Mouse (Mus musculus) lung, postnatal 0 days (tissue): ENCODE measurements at regions not wholly inside any gene's neighbourhood (a gene's known extent, or its start where the extent isn't known, plus 50 kb on each side); places are given as distances from the start of the nearest gene placed in this dataset.

Experiments used
- ATAC-seq: fragments of 200-750 bp; cut with Nextera tagmentation; 2 replicates; pipeline ENCODE4 v1.8.0; 2017; ENCODE audit warnings: moderate library complexity
- DNase-seq: peaks from one replicate; pipeline ENCODE4 v3.0.0-alpha.2; 2016; ENCODE audit warnings: low spot score
- H3K27ac ChIP-seq: fragments of 300-500 bp; sonication (generic); 2 replicates; pipeline ENCODE4 v1.5.1; 2014; ENCODE audit warnings: antibody characterized with exemption, mild to moderate bottlenecking, low read length, mixed read lengths
- H3K27me3 ChIP-seq: fragments of 300-500 bp; sonication (generic); replicated peaks from 2 replicates; pipeline ENCODE4 v1.6.1; 2014; ENCODE audit warnings: low read length, mixed read lengths; ENCODE audit not compliant: insufficient read depth
- H3K36me3 ChIP-seq: fragments of 300-500 bp; sonication (generic); 2 replicates; pipeline ENCODE4 v1.6.1; 2014; ENCODE audit warnings: low read length, mixed read lengths; ENCODE audit not compliant: insufficient read depth
- H3K4me1 ChIP-seq: fragments of 300-500 bp; sonication (generic); 2 replicates; pipeline ENCODE4 v1.6.1; 2014; ENCODE audit warnings: antibody characterized with exemption, low read depth, low read length, mixed read lengths; ENCODE audit not compliant: insufficient read depth
- H3K4me2 ChIP-seq: fragments of 300-500 bp; sonication (generic); replicated peaks from 2 replicates; pipeline ENCODE4 v1.6.1; 2014; ENCODE audit warnings: low read depth, mild to moderate bottlenecking, low read length, moderate library complexity, mixed read lengths
- H3K4me3 ChIP-seq: fragments of 300-500 bp; sonication (generic); 2 replicates; pipeline ENCODE4 v1.5.1; 2014; ENCODE audit warnings: low read depth, low read length
- H3K9ac ChIP-seq: fragments of 300-500 bp; sonication (generic); replicated peaks from 2 replicates; pipeline ENCODE4 v1.6.1; 2014; ENCODE audit warnings: low read depth, mild to moderate bottlenecking
- H3K9me3 ChIP-seq: fragments of 300-500 bp; sonication (generic); 2 replicates; pipeline ENCODE4 v1.6.1; 2016; ENCODE audit warnings: low read length, mixed read lengths
- CTCF ChIP-seq: IDR thresholded peaks from 2 replicates; pipeline ENCODE4 v1.5.1; 2016; ENCODE audit warnings: antibody characterized with exemption, mild to moderate bottlenecking
- EP300 ChIP-seq: IDR thresholded peaks from 2 replicates; pipeline ENCODE4 v1.6.1; 2016; ENCODE audit warnings: antibody characterized with exemption, mild to moderate bottlenecking, control low read depth
- WGBS: fragments of 180-500 bp; shearing (Covaris S2); extraction: QIAGEN DNeasy Blood & Tissue Kit; methylation state at CpG from one replicate; pipeline ENCODE4 v1.1.7; 2014; 5-methylcytosine and 5-hydroxymethylcytosine counted together

- H3K9ac ChIP-seq = no peak overlapping the region
- no peak overlapping the region for H3K4me2 ChIP-seq
- no peaks in the 10 kb centered on the region for H3K4me1 ChIP-seq
- H3K4me3 ChIP-seq = no peak overlapping the region
- no peak overlapping the region for H3K27ac ChIP-seq
- H3K9me3 ChIP-seq = no peaks in the 10 kb centered on the region
- WGBS = 5% methylated on average over 2 of the region's 2 CpGs
- DNase-seq = peak; percentile 64
- ATAC-seq = peak; percentile 40; the same call in 1 of the 2 replicates
- TF ChIP-seq CTCF (no peak), EP300 (no peak)
- no peaks in the 10 kb centered on the region for H3K27me3 ChIP-seq
- H3K36me3 ChIP-seq = no peaks in the 10 kb centered on the region
Observed at GRCm38 (mm10) chr2:67332211-67332610, 81.3 kb upstream of the Gm21830 start.

DNA sequence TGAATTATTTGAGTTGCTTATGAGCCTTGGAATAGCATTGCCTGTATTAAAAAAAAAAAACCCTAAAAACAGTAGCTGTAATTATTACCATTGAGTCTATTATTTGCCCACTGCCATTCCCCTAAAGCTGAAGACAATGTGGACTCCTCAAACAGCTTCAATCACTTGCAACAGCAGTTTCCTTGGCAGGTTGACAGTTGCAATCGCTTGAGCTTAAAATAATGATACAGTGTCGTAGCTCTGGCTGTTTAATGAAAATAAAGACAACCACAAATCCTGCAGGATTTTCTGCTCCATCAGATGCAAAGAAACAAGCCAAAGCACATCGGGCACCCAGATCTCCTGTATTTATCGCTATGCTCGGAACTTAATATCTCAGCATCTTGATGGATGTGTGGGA lies 68.8 kb upstream of the Gm21830 start:
- ATAC-seq = no peak
- Histone ChIP-seq H3K27ac (no peak overlapping the region), H3K9ac (no peak overlapping the region), H3K36me3 (no peaks in the 10 kb centered on the region), H3K4me1 (no peaks in the 10 kb centered on the region), H3K9me3 (no peaks in the 10 kb centered on the region), H3K4me3 (no peak overlapping the region), H3K27me3 (no peaks in the 10 kb centered on the region), H3K4me2 (no peak overlapping the region)
- 80% methylated on average over 5 of the region's 5 CpGs for WGBS
- DNase-seq = no peak
- TF ChIP-seq CTCF = no peak
- no peak for TF ChIP-seq EP300
